Mouse (Mus musculus): Measurements from ENCODE around the gene Siah2. TPM values are rescaled to one million over a fixed set of nuclear protein-coding genes. Genes with fewer than 3 reads are reported as not detected.

Siah2 gene
- total RNA-seq, 1 experiment from 2014 or later, result 16.8 TPM

DNA sequence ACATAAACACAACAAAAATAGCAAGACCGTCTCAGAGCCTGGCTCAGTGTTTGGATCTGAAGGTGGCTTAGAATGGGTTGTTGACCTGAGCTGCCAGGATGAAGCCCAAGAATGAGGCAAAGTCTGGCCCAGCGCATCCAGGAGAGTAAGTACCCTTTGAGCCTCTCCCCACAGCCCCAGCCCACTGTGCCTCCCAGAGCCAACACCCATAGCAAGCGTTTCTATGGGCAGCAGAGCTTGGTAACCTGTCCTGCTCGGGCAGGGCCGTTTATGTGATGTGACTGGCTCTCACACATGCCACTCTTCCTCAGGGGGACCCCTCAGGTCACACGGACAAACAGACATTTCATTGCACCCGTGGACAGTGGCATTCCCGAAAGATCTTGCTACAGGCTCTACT lies 13.8 kb downstream of the Siah2 start:
- ATAC-seq (replicated peaks; ENCODE audit: insufficient number of reproducible peaks, low FRiP score, low TSS enrichment, poor library complexity, severe bottlenecking), result no peak

DNA sequence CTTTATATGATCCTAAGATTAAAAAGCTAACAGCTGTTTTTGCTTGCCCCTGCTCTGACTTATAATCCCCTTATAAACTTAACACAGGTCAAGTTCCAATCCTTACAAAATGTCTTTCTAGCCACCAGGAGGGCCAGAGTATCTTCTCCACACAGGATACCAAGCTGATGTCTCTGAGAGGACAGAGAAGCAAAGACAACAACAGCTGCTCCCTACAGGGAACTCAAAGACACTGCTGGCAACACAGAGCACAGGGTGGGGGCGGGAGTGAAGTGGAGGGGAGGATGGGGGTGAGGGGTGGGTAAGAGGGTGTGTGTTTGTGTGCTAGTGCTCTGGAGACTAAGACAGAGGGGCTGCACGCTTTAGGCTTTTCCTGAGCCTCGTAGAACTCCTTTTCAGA lies 14.6 kb downstream of the Siah2 start:
- ATAC-seq (replicated peaks; ENCODE audit: insufficient number of reproducible peaks, low FRiP score, low TSS enrichment, poor library complexity, severe bottlenecking), result no peak

DNA sequence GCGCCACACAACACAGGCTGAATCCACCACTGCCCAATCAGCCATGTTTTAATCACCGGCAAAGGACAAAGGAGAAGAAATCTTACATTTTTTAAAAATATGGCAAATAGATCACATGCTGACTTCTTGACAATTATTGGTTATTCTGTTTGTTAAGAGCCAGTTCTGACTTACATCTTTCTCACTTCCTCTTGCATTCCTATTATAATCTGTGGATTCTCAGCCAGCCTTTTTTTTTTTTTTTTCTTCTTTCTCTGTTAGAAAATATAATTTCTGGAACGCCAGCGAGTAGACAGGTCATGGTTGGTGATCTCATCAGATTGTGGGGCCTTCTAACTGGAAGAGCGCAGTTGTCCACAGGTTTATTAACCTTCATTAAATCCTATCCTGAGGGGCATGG lies 18.9 kb downstream of the Siah2 start:
- ATAC-seq (replicated peaks; ENCODE audit: insufficient number of reproducible peaks, low FRiP score, low TSS enrichment, poor library complexity, severe bottlenecking), result no peak

DNA sequence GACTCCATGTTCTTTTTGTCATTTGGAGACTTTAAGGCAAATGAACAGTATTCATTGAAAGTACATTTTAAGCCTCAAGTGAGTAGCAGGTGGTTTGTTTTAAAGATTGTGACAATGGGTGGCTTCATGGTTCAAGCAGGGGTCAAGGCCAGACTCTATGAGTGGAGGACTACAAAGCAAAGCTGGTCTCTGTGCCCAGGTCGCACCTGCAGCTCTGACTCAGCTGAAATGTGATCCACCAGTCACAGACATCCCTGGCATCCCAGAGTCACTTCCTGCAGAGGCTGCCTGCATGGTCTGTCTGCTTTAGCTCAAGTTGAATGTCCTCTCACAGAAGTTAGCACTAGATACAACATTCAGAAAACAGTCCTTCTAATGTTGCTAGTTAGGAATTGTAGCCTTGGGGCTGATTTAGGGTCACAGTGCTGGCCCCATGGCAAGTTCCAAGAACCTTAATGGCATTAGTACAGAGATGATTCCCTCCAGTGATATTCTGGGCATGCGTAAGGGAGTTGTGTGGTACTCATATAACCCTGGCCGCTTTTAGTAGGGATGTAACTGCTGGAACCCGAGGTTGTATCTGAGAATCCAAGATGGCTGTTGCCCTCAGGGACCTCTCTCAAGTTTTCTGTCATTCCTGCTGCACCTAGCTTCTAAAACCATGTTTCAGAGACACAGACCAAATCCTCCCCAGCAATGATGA lies 19.6 kb downstream of the Siah2 start:
- ATAC-seq (replicated peaks; ENCODE audit: insufficient number of reproducible peaks, low FRiP score, low TSS enrichment, poor library complexity, severe bottlenecking), result no peak

DNA sequence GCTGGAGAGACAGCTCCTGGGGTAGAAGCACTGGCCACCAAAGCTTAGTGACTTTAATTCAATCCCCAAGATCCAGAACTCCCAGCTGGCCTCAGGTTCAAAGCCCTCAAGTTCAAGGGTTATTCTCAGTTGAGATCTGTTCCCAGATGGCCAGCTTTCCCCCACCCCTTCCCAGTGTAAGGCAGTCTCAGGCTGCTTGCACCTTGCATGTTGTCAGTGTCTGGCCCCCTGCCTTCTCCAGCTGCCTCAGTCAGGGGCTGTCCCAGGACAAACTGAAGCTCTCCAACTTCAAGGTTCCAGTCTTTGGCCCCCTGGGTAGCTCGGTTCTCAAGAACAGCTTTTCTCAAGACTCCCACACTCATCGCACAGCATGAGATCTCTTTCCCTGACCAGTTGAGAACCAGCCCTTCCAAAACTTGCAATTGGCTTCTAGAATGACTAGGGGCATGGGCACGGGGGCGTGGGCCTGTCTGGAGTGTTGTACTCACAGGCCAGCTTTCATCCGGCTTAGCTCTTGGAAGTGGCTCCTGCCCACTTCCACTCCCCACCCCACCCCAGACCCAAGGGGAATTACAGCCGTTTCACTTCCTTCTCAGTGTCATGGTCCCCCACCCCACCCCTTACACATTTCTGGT lies 20.5 kb downstream of the Siah2 start:
- peak; percentile 67 for ATAC-seq (replicated peaks; ENCODE audit: insufficient number of reproducible peaks, low FRiP score, low TSS enrichment, poor library complexity, severe bottlenecking)

DNA sequence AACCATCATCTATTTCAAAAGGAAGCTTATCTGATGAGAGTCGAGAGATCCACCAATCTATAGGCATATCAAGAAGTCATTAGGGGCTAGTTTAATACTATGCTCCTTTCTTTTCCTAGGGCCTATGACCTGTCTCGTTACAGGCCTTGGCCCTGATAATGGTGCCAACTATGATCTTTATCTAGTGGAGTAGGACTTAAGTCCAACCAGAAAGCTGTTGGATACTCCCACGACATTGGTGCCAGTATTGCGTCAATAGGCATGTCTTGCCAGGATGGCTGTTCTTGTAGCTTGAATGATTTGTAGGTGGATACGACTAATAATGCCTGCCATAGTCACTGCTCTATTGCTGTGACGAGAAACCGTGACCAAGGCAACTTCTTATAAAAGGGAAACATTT lies 28.2 kb downstream of the Siah2 start:
- ATAC-seq (replicated peaks; ENCODE audit: insufficient number of reproducible peaks, low FRiP score, low TSS enrichment, poor library complexity, severe bottlenecking), result no peak

DNA sequence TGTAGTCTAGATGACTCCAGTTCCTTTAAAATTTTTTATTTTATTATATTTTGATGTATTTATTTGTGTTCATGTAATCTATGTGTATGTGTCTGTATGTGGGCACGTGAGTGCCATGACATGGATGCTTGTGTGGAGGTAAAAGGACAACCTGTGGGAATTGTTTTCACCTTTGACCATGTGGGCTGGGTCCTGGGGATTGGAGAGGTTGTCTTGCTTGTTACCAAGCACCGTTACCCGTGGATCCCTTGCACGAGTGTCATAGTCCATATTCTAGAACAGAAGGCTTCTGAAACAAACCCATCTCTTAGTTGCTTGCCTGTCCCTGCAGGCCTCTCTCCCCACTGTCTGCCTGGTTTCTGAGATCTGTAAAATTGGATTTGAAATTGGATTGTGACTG lies 31.6 kb downstream of the Siah2 start:
- no peak for ATAC-seq (replicated peaks; ENCODE audit: insufficient number of reproducible peaks, low FRiP score, low TSS enrichment, poor library complexity, severe bottlenecking)

DNA sequence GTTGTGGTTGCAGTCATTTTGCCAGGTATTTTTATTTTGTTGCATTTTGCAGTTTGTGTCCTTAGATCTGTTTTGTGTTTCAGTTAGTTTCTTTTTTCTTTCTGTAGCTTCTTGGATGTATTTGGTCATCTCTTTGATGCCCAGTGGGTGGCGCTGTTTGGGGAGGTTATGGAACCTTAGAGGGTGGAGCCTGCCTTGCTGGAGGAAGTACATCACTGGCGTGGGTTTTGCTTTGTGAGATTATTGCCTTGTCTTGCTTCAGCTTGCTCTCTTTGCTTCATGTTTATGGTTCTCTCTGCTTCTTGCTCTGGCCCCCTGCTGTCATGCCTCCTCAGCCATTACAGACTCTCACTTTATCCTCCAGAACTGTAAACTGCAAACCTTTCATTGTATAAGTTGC lies 34.8 kb downstream of the Siah2 start:
- ATAC-seq (replicated peaks; ENCODE audit: insufficient number of reproducible peaks, low FRiP score, low TSS enrichment, poor library complexity, severe bottlenecking), result peak; percentile 87

DNA sequence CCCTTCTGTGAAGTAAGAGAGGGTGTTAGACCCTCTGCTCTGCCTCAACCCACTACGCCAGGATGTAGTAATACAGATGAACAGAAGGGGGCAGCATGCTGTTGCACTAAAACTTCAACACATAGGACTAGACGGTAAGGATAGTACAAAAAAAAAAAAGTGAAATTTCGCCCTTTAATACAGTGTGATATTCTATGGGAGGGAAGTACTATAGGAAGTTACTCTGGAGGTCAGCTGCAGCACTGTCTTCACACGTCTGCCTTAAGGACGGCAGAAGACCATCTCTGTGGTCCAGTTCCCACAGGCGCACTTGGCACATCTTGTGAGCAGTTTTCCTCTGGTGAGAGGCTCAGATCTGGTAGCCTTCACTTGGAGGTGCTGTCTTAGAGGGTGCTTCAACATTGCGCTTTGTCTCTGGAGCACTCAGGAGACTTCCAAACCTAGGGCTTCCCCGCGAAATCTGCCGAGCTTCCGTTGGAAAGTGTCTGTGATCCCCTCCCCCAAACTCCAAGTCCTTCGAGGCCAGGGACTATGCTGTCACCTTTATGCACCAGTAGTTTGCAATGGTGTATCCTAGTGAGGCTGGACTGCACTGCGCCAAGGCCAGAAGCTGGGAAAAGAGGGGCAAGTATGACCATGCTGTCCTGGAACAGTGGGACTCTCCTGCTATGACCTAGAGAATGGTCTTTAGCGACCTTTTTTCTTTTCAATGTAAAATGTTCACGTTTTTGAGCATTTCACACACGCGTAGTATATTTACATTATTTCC lies 36.7 kb downstream of the Siah2 start:
- peak; percentile 70; the same call in 1 of the 2 replicates for ATAC-seq (replicated peaks; ENCODE audit: insufficient number of reproducible peaks, low FRiP score, low TSS enrichment, poor library complexity, severe bottlenecking)

DNA sequence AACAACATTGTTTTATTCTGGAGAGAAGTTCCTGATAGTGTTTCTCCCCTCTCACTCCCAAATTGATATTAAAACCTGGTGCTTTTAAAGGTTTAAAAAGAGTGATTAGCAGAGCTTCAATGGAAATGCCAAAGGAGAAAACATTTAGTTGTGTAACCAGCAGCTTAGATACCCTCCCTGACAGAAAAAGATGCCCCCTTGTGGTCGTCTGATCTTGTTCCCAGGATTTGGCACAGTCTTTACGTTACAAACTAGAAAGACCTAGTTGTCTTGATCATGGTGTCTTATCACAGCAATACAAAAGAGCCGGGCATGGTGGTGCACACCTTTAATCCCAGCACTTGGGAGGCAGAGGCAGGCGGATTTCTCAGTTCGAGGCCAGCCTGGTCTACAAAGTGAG lies 38.3 kb downstream of the Siah2 start:
- no peak for ATAC-seq (replicated peaks; ENCODE audit: insufficient number of reproducible peaks, low FRiP score, low TSS enrichment, poor library complexity, severe bottlenecking)

DNA sequence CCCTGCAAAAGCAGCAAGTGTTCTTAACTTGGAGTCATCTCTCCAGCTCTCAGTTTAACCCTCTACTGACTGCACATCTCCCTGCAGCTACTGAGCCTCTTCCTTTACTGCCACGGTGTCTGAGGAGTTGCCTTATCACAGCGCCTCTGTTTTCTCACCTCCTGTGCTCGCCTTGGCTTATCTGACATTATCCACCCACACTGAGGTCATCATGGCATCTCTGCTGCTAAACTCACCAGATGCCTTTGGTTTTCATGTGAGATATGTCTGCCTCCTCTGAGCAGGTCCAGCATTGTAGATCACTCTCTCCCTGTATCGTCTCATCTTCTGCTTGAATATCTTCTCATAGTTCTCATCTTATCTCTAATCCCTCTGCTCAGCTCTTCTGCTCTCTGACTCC lies 41.9 kb downstream of the Siah2 start:
- ATAC-seq (replicated peaks; ENCODE audit: insufficient number of reproducible peaks, low FRiP score, low TSS enrichment, poor library complexity, severe bottlenecking), result no peak

DNA sequence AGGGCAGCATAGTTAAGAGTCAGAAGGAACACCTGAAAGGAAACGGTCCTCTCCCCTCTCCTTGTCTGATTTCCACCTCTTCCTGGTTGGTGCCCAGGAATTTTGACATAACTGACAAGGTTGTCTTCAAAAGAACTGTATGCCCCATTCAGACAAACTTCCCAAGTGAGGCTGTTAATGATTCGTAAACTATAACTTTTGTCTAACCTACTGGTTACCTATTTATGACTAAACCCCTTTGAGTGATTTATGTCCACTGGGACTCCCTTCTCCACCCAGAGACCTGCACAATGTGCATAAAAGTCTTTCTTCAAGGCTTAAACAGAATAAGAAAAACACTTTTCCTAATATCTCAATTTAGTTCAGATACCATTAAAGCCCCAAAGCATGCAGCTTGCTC lies 45.0 kb downstream of the Siah2 start:
- no peak for ATAC-seq (replicated peaks; ENCODE audit: insufficient number of reproducible peaks, low FRiP score, low TSS enrichment, poor library complexity, severe bottlenecking)

DNA sequence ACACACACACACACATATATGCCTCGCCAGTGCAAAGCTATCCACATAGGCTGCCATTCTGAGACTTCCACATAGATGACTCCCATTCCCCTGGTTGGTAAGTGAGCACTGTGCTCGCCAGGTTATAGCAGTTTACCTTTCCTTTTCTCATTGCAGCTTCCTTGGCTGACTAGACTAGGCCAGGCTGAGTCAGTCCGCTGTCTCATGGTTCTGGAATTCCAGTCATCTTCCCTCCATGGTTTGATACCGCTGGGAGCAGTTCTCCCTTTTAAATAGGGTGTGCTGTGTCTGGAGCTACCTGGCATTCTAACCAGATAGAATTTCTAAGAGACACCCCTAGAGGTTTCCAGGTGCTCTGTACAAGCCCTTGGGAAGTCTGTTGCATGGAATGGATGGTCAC lies 46.0 kb downstream of the Siah2 start:
- ATAC-seq (replicated peaks; ENCODE audit: insufficient number of reproducible peaks, low FRiP score, low TSS enrichment, poor library complexity, severe bottlenecking), result no peak

DNA sequence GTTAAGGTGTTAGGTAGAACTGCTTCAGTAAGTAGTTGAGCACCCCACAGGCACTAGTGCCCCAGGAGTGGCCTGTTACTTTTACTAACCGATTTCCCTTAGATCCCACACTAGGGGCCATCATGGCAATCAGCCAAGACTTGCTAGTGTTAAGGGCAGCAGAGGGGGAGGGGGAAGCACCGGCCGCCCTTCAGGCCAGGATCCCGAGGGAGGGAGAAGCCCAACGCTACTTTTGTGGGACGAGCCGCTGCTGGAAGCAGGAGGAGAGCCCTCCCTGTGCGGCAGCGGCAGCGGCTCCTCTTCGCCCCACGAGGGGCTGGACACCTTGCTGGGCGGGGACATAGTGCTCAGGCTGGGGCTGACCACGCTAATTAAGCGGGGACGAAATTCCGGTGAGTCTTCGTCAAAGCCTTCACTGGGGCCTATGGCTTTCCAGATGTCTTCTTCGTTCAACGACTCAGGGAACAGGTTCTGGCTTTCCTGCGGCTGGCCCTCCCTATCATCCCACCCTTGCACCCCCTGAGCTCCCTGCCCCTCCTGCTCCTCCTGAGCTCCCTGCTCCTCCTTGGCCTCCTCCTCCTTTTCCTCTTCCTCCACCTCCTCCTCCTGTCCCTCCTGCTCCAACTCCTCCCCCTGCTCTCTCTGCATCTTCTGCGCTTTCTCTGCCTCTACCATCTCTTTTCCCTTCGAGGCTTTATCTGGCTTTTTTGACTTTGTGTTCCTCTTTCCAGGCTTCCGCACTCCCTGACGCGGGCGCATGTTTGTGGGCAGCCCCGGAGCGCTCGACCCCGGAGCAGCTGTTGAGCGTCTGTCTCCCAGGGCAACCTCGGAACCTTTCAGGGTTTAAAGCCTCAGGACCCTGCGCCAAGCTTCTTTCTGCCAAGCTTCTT lies 55.5 kb downstream of the Siah2 start, which contains the start of gene Erich6:
Gene Erich6, minus strand, starts transcription at position 802 of the 890 bp plus-strand sequence.
- no peak for ATAC-seq (replicated peaks; ENCODE audit: insufficient number of reproducible peaks, low FRiP score, low TSS enrichment, poor library complexity, severe bottlenecking)

DNA sequence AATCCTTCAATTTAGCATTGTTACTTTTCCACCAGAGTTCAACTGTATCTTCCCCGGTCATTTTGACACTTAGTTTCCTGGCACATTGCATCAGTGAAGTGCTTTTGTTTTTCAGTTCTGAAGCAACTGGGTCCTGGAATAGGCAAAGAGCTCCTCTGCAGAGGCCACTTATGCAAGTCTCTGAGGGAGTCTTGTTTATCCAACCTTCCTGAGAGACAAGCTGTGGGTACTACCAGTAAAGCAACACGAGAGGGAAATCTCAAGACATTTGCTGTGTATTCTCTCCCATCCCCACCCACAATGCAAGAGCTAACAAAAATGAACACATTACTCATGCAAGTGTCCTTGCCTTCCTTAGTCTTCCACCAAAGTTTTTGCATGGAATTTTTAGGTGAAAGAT lies 60.5 kb downstream of the Siah2 start:
- ATAC-seq (replicated peaks; ENCODE audit: insufficient number of reproducible peaks, low FRiP score, low TSS enrichment, poor library complexity, severe bottlenecking), result no peak

DNA sequence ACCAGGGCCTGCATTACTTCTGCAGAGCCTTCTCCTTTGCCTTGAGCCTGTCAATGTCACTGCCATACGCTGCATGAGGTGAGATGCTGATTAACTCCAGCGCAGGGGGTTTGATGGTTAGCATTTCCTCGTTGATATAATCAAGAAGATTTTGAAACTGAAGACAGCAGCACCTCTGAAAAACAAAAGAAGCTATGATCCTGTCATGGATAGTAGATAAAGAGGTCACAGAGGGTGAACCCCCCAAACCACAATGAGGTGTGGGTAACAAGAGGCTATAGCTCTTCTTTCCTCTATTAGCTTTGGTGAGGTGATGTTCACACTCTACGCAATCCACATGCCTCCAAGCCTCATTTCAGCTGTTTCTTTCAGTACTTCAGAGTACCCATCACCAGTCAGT lies 67.2 kb downstream of the Siah2 start:
- no peak for ATAC-seq (replicated peaks; ENCODE audit: insufficient number of reproducible peaks, low FRiP score, low TSS enrichment, poor library complexity, severe bottlenecking)

All from monocyte, adult 5-6 weeks (primary cell).